Mouse (Mus musculus): ENCODE measurements around the gene Kctd18.
"Not testable (repeated sequence)": the region's sequence is repeated elsewhere in the genome, so short reads cannot be mapped to it uniquely, and the experiment has no call there.

Gene Kctd18

DNA sequence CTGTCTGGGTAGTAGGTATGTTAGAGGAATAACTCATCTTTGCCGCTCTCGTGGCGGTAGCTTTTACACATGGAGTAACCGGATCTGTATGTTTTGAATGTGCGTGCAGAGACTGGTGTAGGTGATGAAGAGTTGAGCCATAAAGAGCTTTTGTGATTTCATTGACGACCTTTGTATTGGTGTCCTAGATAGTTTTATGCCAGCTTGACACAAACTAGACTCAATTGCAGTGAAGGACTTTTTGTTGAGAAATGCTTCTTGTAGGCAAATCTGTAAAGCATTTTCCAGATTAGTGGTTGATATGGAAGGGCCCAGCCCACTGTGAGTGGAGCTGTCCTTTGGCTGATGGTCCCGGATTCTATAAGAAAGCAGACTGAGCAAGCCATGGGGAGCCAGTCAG is at the start of gene Kctd18:
Gene Kctd18, minus strand, starts transcription at position 101 of the 400 bp plus-strand sequence.
- no peak for DNase-seq (ENCODE audit: low read depth, low spot score)

- no peak for DNase-seq (ENCODE audit: low read depth, low spot score)
These were observed 46.9 kb upstream of the Kctd18 start for GRCm38 (mm10) chr1:58065606-58066005.

- DNase-seq (ENCODE audit: low read depth, low spot score) = no peak
These were observed 46.4 kb upstream of the Kctd18 start for GRCm38 (mm10) chr1:58065151-58065550.

GRCm38 (mm10) chr1:58062131-58062530 is 43.4 kb upstream of the Kctd18 start:
- DNase-seq (ENCODE audit: low read depth, low spot score) = no peak

GRCm38 (mm10) chr1:58058846-58059245 is 40.1 kb upstream of the Kctd18 start:
- no peak for DNase-seq (ENCODE audit: low read depth, low spot score)

GRCm38 (mm10) chr1:58056939-58057338 is 38.2 kb upstream of the Kctd18 start:
- no peak for DNase-seq (ENCODE audit: low read depth, low spot score)

- no peak for DNase-seq (ENCODE audit: low read depth, low spot score)
These were observed 37.5 kb upstream of the Kctd18 start for GRCm38 (mm10) chr1:58056074-58056807.

DNA sequence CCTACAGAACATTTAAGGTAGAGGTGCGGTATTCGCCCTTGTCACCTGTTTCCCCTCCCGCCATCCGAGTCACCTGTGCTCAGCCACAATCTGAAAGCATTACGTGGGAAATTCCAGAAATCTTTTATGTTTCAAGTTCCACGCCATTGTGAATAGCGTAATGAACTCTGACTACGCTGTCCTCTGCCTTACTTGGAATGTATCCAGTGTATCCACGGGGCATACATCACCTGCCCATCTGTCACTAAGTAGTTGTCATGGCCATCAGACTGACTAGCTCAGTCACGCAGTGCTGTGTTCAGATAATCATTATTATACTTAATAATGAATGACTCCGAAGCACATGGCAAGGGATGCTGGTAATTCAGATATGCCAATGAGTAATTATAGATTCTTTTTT is 36.8 kb upstream of the Kctd18 start:
- no peak for DNase-seq (ENCODE audit: low read depth, low spot score)

GRCm38 (mm10) chr1:58049126-58049525 is 30.4 kb upstream of the Kctd18 start:
- no peak for DNase-seq (ENCODE audit: low read depth, low spot score)

- no peak for DNase-seq (ENCODE audit: low read depth, low spot score)
These were observed 28.1 kb upstream of the Kctd18 start for GRCm38 (mm10) chr1:58046721-58047290.

DNA sequence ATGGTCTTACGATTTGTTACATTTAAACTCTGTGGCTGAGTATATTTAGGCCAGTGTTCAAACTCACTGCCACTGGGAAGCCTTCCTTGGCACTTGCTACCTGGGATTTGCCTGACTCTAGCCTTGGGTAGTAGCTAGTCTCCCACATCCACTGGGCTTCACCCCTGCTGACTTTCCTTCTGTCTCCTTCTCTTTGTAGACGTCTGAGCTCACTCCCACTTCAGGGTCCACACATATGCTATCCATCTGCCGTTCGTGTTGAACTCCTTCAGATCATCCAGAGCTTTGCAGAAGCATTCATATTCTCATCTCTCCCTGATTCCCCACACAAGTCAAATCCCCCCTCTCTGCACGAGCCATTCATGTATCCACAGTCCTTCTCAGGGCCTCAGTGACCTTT is 26.8 kb upstream of the Kctd18 start:
- DNase-seq (ENCODE audit: low read depth, low spot score) = no peak

- DNase-seq (ENCODE audit: low read depth, low spot score) = no peak
These were observed 26.3 kb upstream of the Kctd18 start for GRCm38 (mm10) chr1:58045076-58045475.

DNA sequence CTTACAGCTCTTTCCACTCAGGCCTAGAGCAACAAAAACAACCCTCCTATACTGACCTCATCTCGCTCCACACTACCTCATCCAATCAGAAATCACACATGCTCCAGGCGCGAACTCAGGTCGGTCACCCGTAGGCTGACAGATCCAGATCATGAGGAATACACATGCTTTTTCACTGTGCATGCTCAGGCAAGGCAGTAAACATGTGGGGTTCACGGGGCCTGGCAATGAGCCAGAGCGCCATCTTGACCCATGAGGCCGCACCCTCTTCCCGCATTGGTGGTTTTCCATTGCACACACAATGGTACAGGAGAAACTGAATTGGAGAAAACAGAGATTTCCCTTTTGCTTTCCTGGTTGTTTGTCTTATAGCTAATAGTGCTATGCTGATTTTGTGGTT is 18.6 kb upstream of the Kctd18 start:
- not testable (repeated sequence) for DNase-seq (ENCODE audit: low read depth, low spot score)

GRCm38 (mm10) chr1:58031160-58031769 is 12.5 kb upstream of the Kctd18 start:
- DNase-seq (ENCODE audit: low read depth, low spot score) = peak; percentile 82

DNA sequence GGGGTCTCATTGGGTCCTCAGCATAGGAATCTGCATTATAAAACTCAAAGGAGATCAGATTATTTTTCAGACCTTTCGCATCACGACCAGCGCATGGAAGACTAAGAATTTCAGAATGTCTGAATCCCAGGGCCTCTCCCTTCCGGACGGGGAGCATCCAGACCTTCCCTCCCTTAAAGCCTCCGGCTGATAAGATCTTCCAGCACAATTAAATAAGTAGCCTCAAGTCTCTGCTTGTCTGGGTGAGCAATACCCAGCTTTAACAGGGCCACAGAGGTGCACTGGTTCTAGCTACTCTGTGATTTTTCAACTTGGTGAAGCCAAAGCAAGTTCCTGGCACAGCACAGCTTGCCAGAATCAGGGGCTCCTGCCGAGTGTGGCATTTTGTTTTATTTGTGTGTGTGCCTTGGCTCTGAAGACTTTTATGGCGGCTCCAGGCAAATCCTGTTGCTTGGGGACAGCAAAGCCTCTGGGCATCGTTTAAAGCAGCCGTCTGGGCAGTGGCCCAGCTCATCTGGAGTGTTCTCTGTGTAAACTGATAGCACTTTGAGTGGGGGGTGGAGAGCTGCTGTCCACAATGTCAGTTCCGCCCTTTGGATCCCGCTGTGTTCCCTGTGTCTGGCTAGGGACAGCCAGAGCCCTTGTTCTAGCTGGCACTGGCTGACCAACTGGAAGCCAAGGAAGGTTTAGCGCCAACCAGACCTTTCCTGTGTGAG is 11.6 kb upstream of the Kctd18 start:
- DNase-seq (ENCODE audit: low read depth, low spot score) = peak; percentile 47

DNA sequence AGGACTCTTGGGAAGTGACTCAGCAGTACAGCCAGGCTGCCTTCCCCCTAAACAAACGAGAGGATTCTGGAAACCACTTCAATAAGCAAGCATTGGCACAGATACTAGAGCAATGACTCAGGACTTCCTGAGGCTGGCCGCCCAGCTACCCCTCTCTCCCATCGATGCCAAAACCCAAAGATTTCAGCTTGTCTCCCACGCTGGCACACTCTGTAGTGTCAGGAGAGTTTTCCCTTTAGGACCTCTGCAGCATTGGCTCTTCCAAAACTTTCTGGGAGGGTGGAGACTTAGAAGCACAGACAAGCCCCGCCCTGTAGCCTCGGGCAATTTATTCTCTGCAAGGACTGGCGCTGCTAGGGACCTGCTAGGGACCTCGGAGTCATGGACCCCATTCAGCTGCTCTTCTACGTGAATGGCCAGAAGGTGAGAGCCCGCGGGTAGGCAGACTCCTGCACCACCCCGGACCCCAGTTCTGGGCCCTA is 10.9 kb upstream of the Kctd18 start, which contains the start of gene Aox1:
Gene Aox1, plus strand, starts transcription at position 296 of the 482 bp plus-strand sequence.
- peak; percentile 32 for DNase-seq (ENCODE audit: low read depth, low spot score)

DNA sequence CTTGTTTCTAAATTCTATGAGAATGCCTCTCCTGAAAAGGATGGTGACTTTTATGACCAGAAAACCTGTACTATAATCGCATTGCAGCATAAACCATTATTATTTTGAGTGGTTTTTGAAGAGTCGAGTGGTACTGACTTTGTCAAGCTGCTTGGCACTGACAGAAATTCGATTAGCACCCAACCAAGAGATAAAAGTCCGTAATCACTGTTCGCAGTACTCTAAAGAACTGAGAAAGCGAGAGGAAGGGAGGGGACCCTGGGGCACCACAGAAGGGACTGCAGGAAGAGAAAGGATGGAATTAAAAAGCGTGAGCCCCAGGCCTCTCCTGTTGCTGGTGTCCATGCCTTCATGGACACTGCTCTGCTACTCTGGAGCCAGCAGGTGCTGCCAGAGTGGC is 9.0 kb upstream of the Kctd18 start:
- DNase-seq (ENCODE audit: low read depth, low spot score) = no peak

- DNase-seq (ENCODE audit: low read depth, low spot score) = not testable (repeated sequence)
These were observed 12.4 kb downstream of the Kctd18 start for GRCm38 (mm10) chr1:58006388-58006787.

GRCm38 (mm10) chr1:57998146-57998545 is 20.6 kb downstream of the Kctd18 start:
- DNase-seq (ENCODE audit: low read depth, low spot score) = no peak

GRCm38 (mm10) chr1:57996133-57996615 is 22.6 kb downstream of the Kctd18 start:
- peak; percentile 10 for DNase-seq (ENCODE audit: low read depth, low spot score)

GRCm38 (mm10) chr1:57995432-57996132 is 23.2 kb downstream of the Kctd18 start, which contains the start of gene Sgo2a:
Gene Sgo2a, plus strand, starts transcription at chr1:57995971.
- DNase-seq (ENCODE audit: low read depth, low spot score) = peak; percentile 97
